Mouse (Mus musculus) lung, adult 10 weeks (tissue): ENCODE measurements around the gene Emilin3. TPM values are rescaled to one million over a fixed set of nuclear protein-coding genes. Genes with fewer than 3 reads are reported as not detected.

ENCODE experiments used
- polyA plus RNA-seq: library from polyadenylated mRNA; stranded (reverse); fragments of 350-450 nt; fragmentation: Illumina TruSeq; extraction: RNeasy Lipid Tissue Mini Kit (QIAGEN cat#74804); gene quantifications from one replicate; pipeline ENCODE4 v1.2.3, GENCODE M21; 2014; ENCODE audit warnings: low read depth, low replicate concordance; ENCODE audit not compliant: insufficient read depth

Gene Emilin3
- not detected for polyA plus RNA-seq

DNA sequence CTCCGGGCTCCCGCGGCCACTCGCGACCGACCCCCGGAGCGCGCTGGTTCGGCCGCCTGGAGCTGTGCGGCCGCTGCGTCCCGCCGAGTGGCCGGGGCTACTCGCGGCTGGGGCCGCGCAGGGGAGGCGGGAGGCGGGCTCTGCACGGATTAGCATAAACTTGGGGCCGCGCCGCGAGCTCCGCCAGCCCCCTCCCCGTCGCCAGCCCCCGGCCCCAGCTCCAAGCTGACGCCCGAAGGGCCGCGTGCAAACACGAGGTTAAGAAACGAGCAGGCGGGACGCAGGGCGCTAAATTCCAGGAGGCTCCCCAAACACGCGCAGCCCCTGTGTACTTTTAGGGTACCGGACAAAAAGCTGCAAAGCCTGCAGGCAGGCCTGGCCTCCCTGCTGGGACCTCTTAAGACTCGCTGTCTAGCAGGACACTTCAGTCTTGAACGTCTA, at the start of gene Emilin3:
Emilin3 (minus strand) TSS at position 98 of the 441 bp plus-strand sequence.

DNA sequence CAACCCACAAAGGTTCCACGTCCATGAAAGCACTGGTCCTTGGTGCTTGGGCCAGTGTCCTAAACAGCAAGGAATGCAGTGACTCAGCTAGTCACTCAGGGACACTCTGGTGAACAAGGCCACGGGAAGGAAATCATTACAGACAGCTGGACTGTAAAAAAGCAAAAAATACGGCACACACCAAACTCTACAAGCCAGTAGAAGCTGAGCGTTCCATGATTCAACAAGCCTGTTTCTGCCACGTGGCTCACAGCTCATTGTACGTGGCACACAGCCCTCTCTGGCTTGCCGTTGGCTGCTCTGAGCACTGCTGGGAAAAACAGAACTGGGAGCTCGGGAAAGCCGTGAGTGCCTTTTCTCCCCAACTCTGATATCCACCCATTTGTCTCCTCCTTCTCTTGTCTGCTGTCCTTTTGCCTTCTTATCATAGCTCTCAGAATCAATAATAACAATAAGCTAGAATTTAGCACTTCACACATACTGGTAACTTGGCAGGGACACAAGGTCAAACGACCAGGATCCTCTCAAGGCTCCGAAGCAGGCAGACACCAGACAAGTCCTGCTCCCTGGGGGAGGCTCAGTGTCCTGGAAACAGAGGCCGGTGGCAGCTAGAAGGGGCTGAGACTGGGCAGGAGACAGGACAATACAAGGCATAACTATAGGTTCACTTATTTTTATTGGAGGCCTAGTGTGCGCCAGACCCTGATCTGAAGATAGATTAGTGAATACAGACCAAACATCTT, 31.5 kb downstream of the Emilin3 start, which contains the start of gene Lpin3:
Lpin3 (plus strand) TSS at position 218 of the 743 bp plus-strand sequence.

DNA sequence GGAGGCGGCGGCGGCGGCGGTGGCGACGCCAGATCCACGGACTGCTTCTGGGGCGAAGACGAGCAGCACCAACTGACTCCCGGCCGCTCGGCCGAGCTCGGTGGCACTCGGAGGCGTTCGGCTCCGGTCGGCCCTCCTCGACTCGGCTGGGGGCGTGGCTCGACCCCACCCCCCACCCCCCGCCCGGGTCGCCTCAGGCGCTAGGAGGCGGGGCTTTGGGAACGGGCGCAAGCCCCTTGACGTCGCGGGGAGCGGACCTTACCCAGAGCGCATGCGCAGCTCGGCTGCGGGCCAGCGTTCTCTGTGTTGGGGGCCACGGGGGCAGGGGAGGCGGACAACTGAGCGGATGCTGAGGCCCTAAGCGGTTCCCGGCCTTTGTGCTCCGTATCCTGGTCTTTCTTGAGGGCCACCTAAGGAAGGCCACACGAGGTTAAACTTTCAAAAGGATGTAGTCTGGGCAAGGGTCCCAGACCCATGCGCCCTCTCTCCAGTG, 39.2 kb downstream of the Emilin3 start, which contains the start of gene Zhx3:
Zhx3 (minus strand) TSS at position 109 of the 493 bp plus-strand sequence.

Other genes starting within 250 kb of the Emilin3 start
- gene Plcg1, start 181.0 kb downstream of the Emilin3 start, polyA plus RNA-seq, result 29.9 TPM
- gene Zhx3, start 39.3 kb downstream of the Emilin3 start, polyA plus RNA-seq, result 6.1 TPM
- gene Lpin3, start 31.7 kb downstream of the Emilin3 start, polyA plus RNA-seq, result 3.5 TPM
- gene Chd6, start 196.7 kb upstream of the Emilin3 start, polyA plus RNA-seq, result 5.3 TPM